In the genomic region with DNA sequence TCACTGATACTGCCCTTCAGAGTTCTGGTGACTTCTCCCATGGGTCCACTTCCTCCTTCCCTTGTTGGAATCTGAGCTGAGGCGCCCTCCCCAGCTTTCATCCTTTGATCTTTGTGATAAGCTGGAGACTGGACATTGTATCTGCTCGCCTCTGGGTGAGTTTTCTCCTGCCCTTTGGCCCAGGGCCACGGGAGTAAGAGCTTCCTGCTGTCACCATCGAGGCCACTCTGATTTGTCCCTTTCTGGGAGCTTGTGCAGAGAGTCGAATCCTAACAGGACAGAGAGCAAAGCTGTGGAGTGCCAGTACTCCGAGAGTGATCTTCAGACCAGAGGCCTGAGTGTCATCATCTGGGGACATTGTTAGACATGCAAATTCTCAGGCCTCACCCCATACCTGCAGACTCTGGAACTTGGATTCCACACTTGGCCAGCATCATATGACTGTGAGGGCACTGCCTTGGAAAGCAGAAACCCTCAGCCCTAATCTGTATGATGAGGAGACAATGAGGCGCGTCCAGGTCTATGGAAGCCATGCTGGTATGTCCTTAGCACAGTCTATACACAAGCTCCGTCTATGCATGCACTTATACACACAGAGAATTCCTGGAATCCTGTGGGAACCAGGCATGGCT, we compare ENCODE assay signal across 15 mouse cellular contexts.
A peak's percentile ranks its signal among the peaks of the same experiment; 100 is the strongest.
DNase-seq lines count a peak whose midpoint lies in the region; ATAC-seq and TF ChIP-seq lines count a peak whose summit lies in the region.
"Had no signal": no experiment of that assay in that cellular context is flagged by ENCODE, and none has a peak within 500 bp of the region (broad histone marks: within the 10 kb centered on the region; RNA-seq: fewer than 3 reads in every experiment).

No protein-coding gene starts in this region.

- H3K4me1 ChIP-seq in kidney, adult 2 months (ENCODE audit: control insufficient read depth, insufficient read depth, low read length): no peaks in the 10 kb centered on the region
- H3K4me1 ChIP-seq in forebrain, embryonic 12.5 days: no peaks in the 10 kb centered on the region
- H3K4me1 ChIP-seq: limb, embryonic 13.5 days; neural tube, embryonic 13.5 days had no signal

- no peak overlapping the region for H3K4me2 ChIP-seq in forebrain, embryonic 12.5 days
- H3K4me2 ChIP-seq: limb, embryonic 13.5 days; neural tube, embryonic 13.5 days had no signal

- TF ChIP-seq POLR2A in kidney, adult 2 months (IDR thresholded peaks at IDR 0.05; ENCODE audit: low read depth, low read length): no peak

- H3K36me3 ChIP-seq in kidney, adult 2 months (ENCODE audit: control insufficient read depth, insufficient read depth, low read length): no peaks in the 10 kb centered on the region
- H3K36me3 ChIP-seq in forebrain, embryonic 12.5 days (replicated peaks): no peaks in the 10 kb centered on the region
- H3K36me3 ChIP-seq: embryonic facial prominence, embryonic 10.5 days; hindbrain, embryonic 10.5 days; limb, embryonic 13.5 days; neural tube, embryonic 13.5 days had no signal

- no peak overlapping the region for H3K9ac ChIP-seq in forebrain, embryonic 12.5 days
- H3K9ac ChIP-seq: limb, embryonic 13.5 days; neural tube, embryonic 13.5 days had no signal

- no peak overlapping the region for H3K27ac ChIP-seq in kidney, adult 2 months (ENCODE audit: insufficient read depth, low read depth, low read length)
- H3K27ac ChIP-seq in forebrain, embryonic 12.5 days: no peak overlapping the region
- H3K27ac ChIP-seq: embryonic facial prominence, embryonic 10.5 days; hindbrain, embryonic 10.5 days; limb, embryonic 13.5 days; neural tube, embryonic 13.5 days had no signal

- H3K27me3 ChIP-seq in kidney, adult 2 months (replicated peaks; ENCODE audit: control insufficient read depth, insufficient read depth, low read length): no peaks in the 10 kb centered on the region
- H3K27me3 ChIP-seq in forebrain, embryonic 12.5 days: no peaks in the 10 kb centered on the region
- H3K27me3 ChIP-seq: limb, embryonic 13.5 days; neural tube, embryonic 13.5 days had no signal

- TF ChIP-seq CTCF in kidney, adult 2 months (conservative IDR thresholded peaks at IDR 0.05; ENCODE audit: insufficient read depth, insufficient read length, low read depth, low read length): no peak

- H3K9me3 ChIP-seq in forebrain, embryonic 12.5 days: no peaks in the 10 kb centered on the region
- H3K9me3 ChIP-seq: embryonic facial prominence, embryonic 10.5 days; hindbrain, embryonic 10.5 days; limb, embryonic 13.5 days; neural tube, embryonic 13.5 days had no signal

- ATAC-seq in forebrain, embryonic 12.5 days (ENCODE audit: low FRiP score): no peak
- no peak for ATAC-seq in CD4-positive, CD25-positive, alpha-beta regulatory T cell, adult 4 months
- ATAC-seq: forebrain, embryonic 14.5 days had no signal

- H3K4me3 ChIP-seq in kidney, adult 2 months (ENCODE audit: insufficient read depth, low read depth, low read length): no peak overlapping the region
- H3K4me3 ChIP-seq in forebrain, embryonic 12.5 days (replicated peaks): no peak overlapping the region
- H3K4me3 ChIP-seq: embryonic facial prominence, embryonic 10.5 days; hindbrain, embryonic 10.5 days; limb, embryonic 13.5 days; neural tube, embryonic 13.5 days had no signal

- WGBS in kidney, adult 2 months: 52% methylated on average over 9 of the region's 9 CpGs
- 64% methylated on average over 9 of the region's 9 CpGs for WGBS in forebrain, embryonic 12.5 days

- peak; percentile 61 for DNase-seq in kidney, adult 2 months
- no peak for DNase-seq in kidney, adult 9 months
- peak; percentile 90 to 93 for DNase-seq in adrenal gland, adult (ENCODE audit: inconsistent age in 2 of 2, low spot score in 1 of 2)
- DNase-seq in adrenal gland, postnatal 25 days: peak; percentile 70
- DNase-seq in kidney, postnatal 14 days: peak; percentile 66
- no peak for DNase-seq in cerebellum, postnatal 10 days
- DNase-seq: cerebellum, postnatal 36 days; heart, adult 18-20 months had no signal

Comparison
In these comparisons a context has a peak if more than half of its experiments do, and no peak if none do; other contexts are left out.
1. DNase-seq: peak in kidney, adult 2 months (single experiment), adrenal gland, adult (2 of 2), adrenal gland, postnatal 25 days (single experiment) and kidney, postnatal 14 days (single experiment); none in kidney, adult 9 months (single experiment) and cerebellum, postnatal 10 days (0 of 2).